Mouse (Mus musculus) ZHBTc4 (cell line): Measurements from ENCODE around the gene Atp5d.

Experiments
- DNase-seq: peaks from one replicate; pipeline ENCODE4 v3.0.0-alpha.2; 2011; ENCODE audit warnings: low read depth, low spot score

Atp5d gene

DNA sequence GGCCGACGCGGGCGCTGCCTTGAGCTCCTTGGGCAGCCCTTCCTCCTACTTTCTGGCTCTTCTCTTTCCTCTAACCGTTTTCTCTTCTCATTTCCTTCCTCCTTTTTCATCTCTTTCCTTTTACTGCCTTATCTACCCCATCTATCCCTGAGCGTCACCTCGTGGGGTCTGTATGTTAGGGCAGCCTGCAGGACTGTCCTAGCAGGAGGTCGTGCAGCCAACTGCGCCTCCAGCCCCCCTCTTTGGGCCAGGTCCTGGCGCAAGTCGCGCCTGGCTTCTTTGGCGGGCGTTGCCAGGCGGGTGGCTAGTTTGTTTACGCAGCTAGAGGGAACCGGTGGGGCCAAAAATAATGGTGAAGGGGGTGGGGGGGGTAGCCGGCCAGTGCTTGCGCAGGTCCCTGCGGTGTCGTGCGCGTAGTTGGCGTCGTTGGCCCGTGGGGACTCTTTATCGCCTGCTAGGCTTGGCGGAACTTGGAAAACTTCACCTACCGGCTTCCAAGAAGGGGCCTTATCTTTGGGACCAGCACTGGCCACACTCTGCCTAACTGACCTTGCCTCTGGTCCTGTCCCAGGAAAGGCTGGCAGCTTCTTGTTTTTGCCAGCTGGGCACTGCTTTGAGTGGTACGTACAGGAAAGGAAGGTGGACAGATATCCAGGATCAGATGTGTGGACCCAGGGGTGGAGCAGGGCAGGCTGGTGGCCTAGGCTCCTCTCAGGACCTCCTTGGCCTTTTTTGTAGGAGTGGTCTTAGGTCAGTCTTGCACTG is 21.3 kb upstream of the Atp5d start:
- DNase-seq: no peak

DNA sequence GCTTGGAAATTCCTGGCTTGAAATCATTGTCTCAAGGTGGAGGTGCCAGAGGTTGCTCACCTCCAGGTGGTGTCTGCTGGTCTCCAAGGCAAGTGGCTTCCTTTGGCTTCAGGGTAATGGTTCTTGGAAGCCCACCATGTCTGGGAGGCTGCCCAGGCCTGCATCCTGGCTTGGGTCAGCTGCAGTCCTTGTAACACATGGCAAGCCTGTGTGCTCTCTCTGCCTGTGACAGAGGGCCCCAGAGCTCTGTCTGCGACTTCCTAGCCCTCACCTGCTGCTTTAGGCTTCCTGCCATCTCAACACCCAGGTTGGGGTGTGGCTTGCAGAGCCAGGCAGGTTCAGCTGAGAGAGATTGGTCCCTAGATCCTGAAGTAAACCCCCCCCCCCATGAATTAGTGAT is 20.7 kb upstream of the Atp5d start:
- DNase-seq: no peak

- no peak for DNase-seq
These were observed 19.9 kb upstream of the Atp5d start for GRCm38 (mm10) chr10:80118552-80118951.

GRCm38 (mm10) chr10:80120146-80120545 is 18.3 kb upstream of the Atp5d start:
- DNase-seq: no peak

DNA sequence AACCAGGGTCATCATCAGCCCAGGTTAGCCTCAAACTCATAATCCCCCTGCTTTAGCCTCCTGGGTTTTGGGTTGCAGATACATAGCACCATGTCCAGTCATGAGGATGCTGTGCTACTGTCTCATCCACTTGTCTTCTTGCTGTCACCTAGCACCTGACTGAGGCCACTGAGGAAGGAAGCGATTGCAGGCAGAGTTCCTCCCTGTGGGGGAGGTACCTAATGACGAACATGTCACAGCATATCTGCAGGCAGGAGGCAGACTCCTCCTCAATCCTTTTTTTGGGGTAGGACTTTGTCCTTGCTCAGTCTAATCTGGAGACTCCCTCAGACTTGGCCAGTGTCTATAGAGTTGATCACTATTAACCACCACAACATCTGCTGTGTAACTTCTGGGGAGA is 16.8 kb upstream of the Atp5d start:
- no peak for DNase-seq

GRCm38 (mm10) chr10:80123932-80124562 is 14.4 kb upstream of the Atp5d start:
- DNase-seq: no peak

- DNase-seq: no peak
These were observed 10.5 kb upstream of the Atp5d start for GRCm38 (mm10) chr10:80127920-80128319.

DNA sequence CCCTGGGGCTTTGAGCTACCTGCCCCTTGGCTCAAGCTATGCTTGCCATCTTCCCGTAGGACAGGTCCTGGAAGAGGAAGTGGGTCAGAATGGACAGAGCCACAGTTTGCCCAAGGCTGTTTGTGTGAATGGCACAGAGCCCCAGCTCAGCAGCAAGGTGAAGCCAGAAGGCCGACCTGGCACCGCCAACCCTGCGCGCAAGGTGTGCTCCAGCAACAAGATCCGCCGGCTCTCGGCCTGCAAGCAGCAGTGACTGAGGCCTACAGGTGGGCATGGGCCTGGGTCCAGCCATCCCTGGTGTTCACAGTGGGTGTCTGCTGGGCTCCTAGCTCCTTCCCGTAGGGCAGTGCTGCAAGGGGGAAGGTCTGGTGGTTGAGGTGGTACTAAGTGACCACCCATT is 8.6 kb upstream of the Atp5d start:
- no peak for DNase-seq

DNA sequence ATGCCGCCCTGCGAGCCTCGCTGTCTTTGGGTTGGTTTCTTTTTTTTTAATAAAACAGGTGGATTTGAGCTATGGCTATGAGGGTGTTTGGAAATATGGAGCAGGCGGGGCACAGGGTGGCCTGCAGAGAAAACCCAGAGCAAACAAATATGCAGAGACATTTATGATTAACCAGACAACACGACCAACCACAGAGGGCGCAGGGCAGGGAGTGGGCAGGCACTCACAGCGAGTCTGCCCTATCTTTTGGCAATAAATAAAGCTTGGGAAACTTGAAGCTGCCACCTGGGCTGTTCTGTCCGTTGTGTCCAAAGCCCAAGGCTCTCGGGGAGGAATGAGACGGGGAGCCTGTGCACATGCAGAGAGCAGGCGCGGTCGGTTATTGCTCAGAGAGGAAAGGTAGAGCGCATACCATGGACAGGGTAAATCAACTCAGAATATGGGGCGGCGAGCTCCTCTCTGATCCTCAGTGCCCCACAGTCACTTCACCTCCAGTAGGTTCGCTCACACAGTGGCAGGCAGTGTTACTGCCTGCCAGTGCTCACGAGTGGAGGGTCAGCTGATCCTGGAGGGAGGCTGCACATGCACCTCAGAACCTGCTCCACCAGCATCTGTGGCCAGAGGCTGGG is 7.9 kb upstream of the Atp5d start:
- no peak for DNase-seq

GRCm38 (mm10) chr10:80131316-80131951 is 7.0 kb upstream of the Atp5d start:
- DNase-seq: peak; percentile 72

GRCm38 (mm10) chr10:80131952-80132350 is 6.5 kb upstream of the Atp5d start:
- DNase-seq: peak; percentile 45

DNA sequence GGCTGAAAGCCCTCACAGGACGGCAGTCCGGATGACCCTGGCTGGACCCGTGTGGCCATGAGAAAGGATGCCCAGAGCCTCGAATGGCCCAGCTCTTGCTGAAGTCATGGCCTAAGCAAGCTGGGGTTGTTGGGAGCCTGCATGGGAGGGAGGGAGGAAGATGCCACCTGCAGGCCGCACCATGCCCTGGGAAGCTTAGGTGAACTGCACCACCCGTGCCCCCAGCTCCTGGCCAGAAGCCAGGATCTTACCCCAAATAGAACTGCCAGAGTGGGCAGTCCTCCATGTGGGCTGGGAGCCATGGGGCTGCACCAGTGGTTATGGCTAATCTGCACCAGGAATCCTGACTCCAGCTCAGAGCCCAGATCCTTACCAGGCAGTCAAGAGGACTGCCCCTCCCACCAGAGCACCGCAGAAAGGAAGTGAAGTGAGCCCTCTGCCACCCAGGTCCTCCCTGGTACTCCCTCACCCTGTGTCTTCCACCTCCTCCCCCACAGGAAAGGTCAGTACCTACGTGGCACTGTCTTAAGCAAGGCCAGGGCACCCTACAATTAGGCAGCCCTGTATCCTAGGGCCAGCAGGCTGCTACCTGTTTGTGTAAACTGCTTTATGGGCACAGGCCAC is 5.1 kb upstream of the Atp5d start:
- no peak for DNase-seq

DNA sequence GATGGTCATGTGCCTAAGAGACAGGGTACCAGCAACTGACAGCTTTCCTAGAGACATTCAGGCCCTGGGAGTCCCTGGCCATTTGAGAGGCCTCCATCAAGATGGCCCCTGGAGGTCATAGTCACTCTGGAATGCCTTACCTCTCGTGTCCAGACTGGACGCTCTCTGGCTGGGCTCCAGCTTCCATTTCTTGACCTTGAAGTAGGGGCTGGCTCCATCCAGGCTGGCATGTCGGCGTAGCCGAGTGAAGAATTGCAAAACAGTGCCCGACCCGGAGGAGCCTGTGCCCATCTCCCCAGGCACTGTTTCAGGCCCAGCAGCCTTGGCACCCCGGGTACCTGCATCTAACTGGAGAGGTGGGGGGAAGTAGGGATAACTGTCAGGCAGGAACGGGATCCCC is 4.0 kb upstream of the Atp5d start:
- no peak for DNase-seq

GRCm38 (mm10) chr10:80135161-80135560 is 3.3 kb upstream of the Atp5d start:
- DNase-seq: no peak

DNA sequence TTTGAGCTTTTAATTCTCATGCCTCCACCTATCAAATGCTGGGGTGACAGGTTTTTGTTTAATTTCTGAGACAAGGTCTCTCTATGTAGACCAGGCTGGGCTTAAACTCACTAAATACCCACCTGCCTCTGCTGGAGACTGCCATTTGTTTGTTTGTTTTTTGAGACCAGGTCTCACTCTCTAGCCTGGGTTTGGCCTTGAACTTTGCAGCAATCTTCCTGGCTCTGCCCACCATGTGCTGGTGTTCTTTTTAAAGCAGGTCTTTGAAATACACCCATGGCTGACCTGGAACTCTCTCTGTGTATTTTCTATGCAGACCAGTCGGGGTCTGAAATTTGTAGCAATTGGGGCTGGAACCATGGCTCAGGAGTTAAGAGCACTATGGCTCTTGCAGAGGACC is 2.8 kb upstream of the Atp5d start:
- no peak for DNase-seq

GRCm38 (mm10) chr10:80136179-80136951 is 2.1 kb upstream of the Atp5d start:
- no peak for DNase-seq

GRCm38 (mm10) chr10:80136952-80137625 is 1.3 kb upstream of the Atp5d start:
- peak; percentile 57 for DNase-seq

DNA sequence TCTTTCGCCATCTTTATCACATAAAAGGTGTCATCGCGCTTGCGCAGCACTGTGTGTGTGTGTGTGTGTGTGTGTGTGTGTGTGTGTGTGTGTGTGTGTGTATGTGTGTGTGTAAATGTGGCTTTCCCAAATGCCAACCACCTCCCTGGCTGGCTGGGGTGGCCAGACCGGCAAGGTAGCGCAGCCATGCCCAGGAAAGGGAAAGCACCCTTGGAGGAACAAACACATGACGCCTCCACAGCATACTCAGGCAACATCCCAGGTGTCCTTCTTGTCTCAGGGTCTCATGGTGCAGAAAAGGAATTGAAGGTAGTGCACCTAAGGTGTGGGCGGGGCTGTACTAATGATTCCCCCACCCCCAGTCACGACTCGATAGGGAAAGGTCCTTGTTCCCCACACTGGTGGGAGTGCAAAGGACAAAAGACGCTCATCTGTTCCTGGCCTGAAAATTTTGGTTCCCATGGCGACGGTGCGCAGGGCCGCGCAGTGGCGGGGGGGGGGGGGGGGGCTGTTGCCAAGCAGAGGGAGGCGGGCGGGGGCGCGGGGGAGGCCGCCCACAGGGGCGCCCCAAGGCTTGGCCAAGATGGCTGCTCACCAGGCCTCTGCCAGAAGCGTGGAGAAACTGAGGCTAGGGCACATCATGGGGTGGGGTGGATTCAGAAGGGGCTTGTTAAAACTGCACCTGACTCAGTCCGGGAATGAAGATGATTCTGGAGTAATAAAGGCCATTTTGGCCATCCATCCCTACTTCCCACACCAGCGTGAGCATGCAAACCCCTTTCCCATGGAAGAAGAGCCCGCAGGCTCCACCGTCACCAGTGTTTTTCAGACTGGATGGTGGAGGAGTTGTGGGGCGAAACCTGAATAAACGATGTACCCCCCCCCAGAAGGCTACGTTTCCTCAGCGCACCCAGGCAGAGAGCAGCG is 543 bp upstream of the Atp5d start:
- no peak for DNase-seq

- peak; percentile 75 for DNase-seq
These were observed 975 bp downstream of the Atp5d start for GRCm38 (mm10) chr10:80139439-80139775.
